Mouse (Mus musculus) small intestine, adult 2 months (tissue): ENCODE measurements around the gene Zfp385a. TPM values are rescaled to one million over a fixed set of nuclear protein-coding genes. Genes with fewer than 3 reads are reported as not detected.
A peak's percentile ranks its signal among the peaks of the same experiment; 100 is the strongest.

Source experiments
- H3K27ac ChIP-seq: fragments of 200-500 bp; 2 replicates; pipeline ENCODE4 v1.5.1; 2012; ENCODE audit warnings: low read depth, low read length, control low read depth, inconsistent platforms; ENCODE audit not compliant: insufficient read depth
- H3K27me3 ChIP-seq: fragments of 200-500 bp; 2 replicates; pipeline ENCODE4 v1.6.1; 2012; ENCODE audit warnings: mild to moderate bottlenecking, moderate library complexity, low read length, inconsistent platforms; ENCODE audit not compliant: control insufficient read depth, insufficient read depth
- H3K36me3 ChIP-seq: fragments of 200-500 bp; 2 replicates; pipeline ENCODE4 v1.6.1; 2012; ENCODE audit warnings: mild to moderate bottlenecking, low read length, control low read depth, inconsistent platforms; ENCODE audit not compliant: control insufficient read depth, insufficient read depth
- H3K4me1 ChIP-seq: fragments of 200-500 bp; 2 replicates; pipeline ENCODE4 v1.6.1; 2012; ENCODE audit warnings: low read length, inconsistent platforms, mixed read lengths; ENCODE audit not compliant: control insufficient read depth, insufficient read depth, insufficient read length
- H3K4me3 ChIP-seq: fragments of 200-500 bp; 2 replicates; pipeline ENCODE4 v1.5.1; 2012; ENCODE audit warnings: low read depth, mild to moderate bottlenecking, control low read depth, inconsistent platforms, low read length, moderate library complexity
- CTCF ChIP-seq: fragments of 200-500 bp; IDR thresholded peaks from 2 replicates; pipeline ENCODE4 v1.5.1; 2012; ENCODE audit warnings: low read depth, mild to moderate bottlenecking, control low read depth, inconsistent platforms, low read length, moderate library complexity, mixed read lengths; ENCODE audit not compliant: insufficient replicate concordance, insufficient read length; ENCODE audit errors: extremely low read depth
- POLR2A ChIP-seq: fragments of 200-500 bp; IDR thresholded peaks from 2 replicates; pipeline ENCODE4 v1.6.1; 2012; ENCODE audit warnings: low read depth, mild to moderate bottlenecking, control low read depth, inconsistent platforms, low read length, moderate library complexity
- WGBS: fragments of 180-500 bp; shearing (Covaris S2); methylation state at CpG from one replicate; pipeline ENCODE4 v1.1.7; 2018; 5-methylcytosine and 5-hydroxymethylcytosine counted together
- polyA plus RNA-seq: library from polyadenylated mRNA; depleted of rRNA; stranded (reverse); fragments of >200 nt; gene quantifications from 2 replicates; pipeline ENCODE4 v1.2.3, GENCODE M21; 2012

Zfp385a gene
- polyA plus RNA-seq, 1 experiment: 7.5 TPM

- H3K36me3 ChIP-seq: no peaks in the 10 kb centered on the region
- 82% methylated on average over 3 of the region's 3 CpGs for WGBS
- no peak for TF ChIP-seq CTCF
- no peak for TF ChIP-seq POLR2A
- H3K27me3 ChIP-seq: no peaks in the 10 kb centered on the region
- H3K4me3 ChIP-seq: no peak overlapping the region
- no peaks in the 10 kb centered on the region; the same call in 1 of the 2 replicates for H3K4me1 ChIP-seq
- peak overlapping the region; percentile 40; the same call in 1 of the 2 replicates for H3K27ac ChIP-seq
Observed at GRCm38 (mm10) chr15:103377752-103378664, 38.1 kb upstream of the Zfp385a start.

GRCm38 (mm10) chr15:103376837-103377269 lies 37.0 kb upstream of the Zfp385a start:
- 63% methylated on average over 8 of the region's 8 CpGs for WGBS

GRCm38 (mm10) chr15:103375112-103375800 lies 35.4 kb upstream of the Zfp385a start:
- Histone ChIP-seq H3K36me3 (no peaks in the 10 kb centered on the region), H3K4me1 (no peaks in the 10 kb centered on the region; the same call in 1 of the 2 replicates), H3K4me3 (no peak overlapping the region), H3K27ac (no peak overlapping the region), H3K27me3 (no peaks in the 10 kb centered on the region)
- TF ChIP-seq POLR2A: no peak
- no peak for TF ChIP-seq CTCF
- 77% methylated on average over 4 of the region's 4 CpGs for WGBS

More at GRCm38 (mm10) chr15:103376837-103377269, 37.0 kb upstream of the Zfp385a start:
- TF ChIP-seq CTCF: no peak
- no peak for TF ChIP-seq POLR2A
- Histone ChIP-seq H3K4me1 (no peaks in the 10 kb centered on the region; the same call in 1 of the 2 replicates), H3K27ac (no peak overlapping the region; the same call in 1 of the 2 replicates), H3K27me3 (no peaks in the 10 kb centered on the region), H3K4me3 (no peak overlapping the region), H3K36me3 (no peaks in the 10 kb centered on the region)

GRCm38 (mm10) chr15:103372461-103372860 lies 32.6 kb upstream of the Zfp385a start:
- H3K4me3 ChIP-seq: no peak overlapping the region
- H3K4me1 ChIP-seq: no peaks in the 10 kb centered on the region; the same call in 1 of the 2 replicates
- no peak overlapping the region for H3K27ac ChIP-seq
- H3K36me3 ChIP-seq: no peaks in the 10 kb centered on the region
- no peak for TF ChIP-seq CTCF
- TF ChIP-seq POLR2A: no peak
- H3K27me3 ChIP-seq: no peaks in the 10 kb centered on the region

- Histone ChIP-seq H3K36me3 (no peaks in the 10 kb centered on the region), H3K4me1 (peaks cover 3% of the 10 kb centered on the region; the same call in 1 of the 2 replicates), H3K27me3 (0 out of 2 replicates have a peak, but pooled peaks cover 2% of the 10 kb centered on the region), H3K4me3 (no peak overlapping the region), H3K27ac (no peak overlapping the region)
- no peak for TF ChIP-seq POLR2A
- TF ChIP-seq CTCF: no peak
- WGBS: 56% methylated on average over 1 of the region's 1 CpGs
Observed at GRCm38 (mm10) chr15:103371741-103372140, 31.8 kb upstream of the Zfp385a start.

- TF ChIP-seq POLR2A: no peak
- TF ChIP-seq CTCF: no peak
- Histone ChIP-seq H3K27me3 (0 out of 2 replicates have a peak, but pooled peaks cover 6% of the 10 kb centered on the region), H3K36me3 (no peaks in the 10 kb centered on the region), H3K4me3 (no peak overlapping the region), H3K4me1 (peaks cover 3% of the 10 kb centered on the region; the same call in 1 of the 2 replicates), H3K27ac (no peak overlapping the region)
- WGBS: 49% methylated on average over 2 of the region's 2 CpGs
Observed at GRCm38 (mm10) chr15:103371208-103371607, 31.3 kb upstream of the Zfp385a start.
